ENCODE assay signal across 10 mouse cellular contexts in genomic region chr5:133453349-133454049, GRCm38 (mm10).
DNase-seq lines count a peak whose midpoint lies in the region; ATAC-seq lines count a peak whose summit lies in the region.
"Had no signal": no experiment of that assay in that cellular context is flagged by ENCODE, and none has a peak within 500 bp of the region (broad histone marks: within the 10 kb centered on the region; RNA-seq: fewer than 3 reads in every experiment).

No protein-coding gene starts in this region.

- H3K36me3 ChIP-seq in embryonic facial prominence, embryonic 14.5 days (ENCODE audit: control insufficient read depth, insufficient read depth, low read length) = no peaks in the 10 kb centered on the region
- no peaks in the 10 kb centered on the region for H3K36me3 ChIP-seq in embryonic facial prominence, embryonic 10.5 days (replicated peaks)

- no peak overlapping the region for H3K9ac ChIP-seq in embryonic facial prominence, embryonic 14.5 days (ENCODE audit: low read depth, low read length)

- H3K27ac ChIP-seq in embryonic facial prominence, embryonic 14.5 days (replicated peaks; ENCODE audit: low read depth, low read length) = no peak overlapping the region
- H3K27ac ChIP-seq in embryonic facial prominence, embryonic 10.5 days (replicated peaks) = no peak overlapping the region
- H3K27ac ChIP-seq: stomach, postnatal 0 days had no signal

- no peaks in the 10 kb centered on the region for H3K27me3 ChIP-seq in embryonic facial prominence, embryonic 14.5 days (replicated peaks; ENCODE audit: control insufficient read depth, insufficient read depth, low read length)
- H3K27me3 ChIP-seq in embryonic facial prominence, embryonic 10.5 days (replicated peaks; ENCODE audit: low read depth, poor library complexity, severe bottlenecking) = no peaks in the 10 kb centered on the region

- H3K4me2 ChIP-seq in embryonic facial prominence, embryonic 14.5 days (ENCODE audit: low read depth, low read length) = no peak overlapping the region

- H3K4me3 ChIP-seq in embryonic facial prominence, embryonic 14.5 days (ENCODE audit: low read depth, low read length) = no peak overlapping the region
- H3K4me3 ChIP-seq in embryonic facial prominence, embryonic 10.5 days = no peak overlapping the region
- H3K4me3 ChIP-seq: myocyte had no signal

- no peaks in the 10 kb centered on the region for H3K4me1 ChIP-seq in embryonic facial prominence, embryonic 14.5 days (ENCODE audit: control insufficient read depth, insufficient read depth, low read length)
- H3K4me1 ChIP-seq in embryonic facial prominence, embryonic 10.5 days = peaks cover 11% of the 10 kb centered on the region

- no peaks in the 10 kb centered on the region for H3K9me3 ChIP-seq in embryonic facial prominence, embryonic 14.5 days (ENCODE audit: control insufficient read depth, low read length)
- H3K9me3 ChIP-seq in embryonic facial prominence, embryonic 10.5 days = no peaks in the 10 kb centered on the region

- 49% methylated on average over 7 of the region's 7 CpGs for WGBS in embryonic facial prominence, embryonic 14.5 days
- 46% methylated on average over 7 of the region's 7 CpGs for WGBS in embryonic facial prominence, embryonic 10.5 days

- DNase-seq in embryonic facial prominence, embryonic 14.5 days (ENCODE audit: low spot score) = peak; percentile 24
- no peak for DNase-seq in embryonic facial prominence, embryonic 10.5 days (ENCODE audit: low spot score)
- DNase-seq in frontal cortex, adult 2 months (ENCODE audit: extremely low spot score in 1 of 2, low spot score in 1 of 2) = peak; percentile 9 to 63
- peak; percentile 20 to 41 for DNase-seq in left cerebral cortex, adult 18-20 months (ENCODE audit: low spot score in 2 of 2)
- DNase-seq in right cerebral cortex, adult 18-20 months = peak; percentile 53
- no peak for DNase-seq in adrenal gland, postnatal 14 days
- DNase-seq in lung, postnatal 4 days = no peak
- DNase-seq in lung, postnatal 14 days = no peak

- ATAC-seq in embryonic facial prominence, embryonic 14.5 days (ENCODE audit: low read depth) = no peak

Comparison
In these comparisons a context has a peak if more than half of its experiments do, and no peak if none do; other contexts are left out.
1. DNase-seq: peak in embryonic facial prominence, embryonic 14.5 days (single experiment), frontal cortex, adult 2 months (2 of 2), left cerebral cortex, adult 18-20 months (2 of 2) and right cerebral cortex, adult 18-20 months (single experiment); none in embryonic facial prominence, embryonic 10.5 days (single experiment), adrenal gland, postnatal 14 days (single experiment), lung, postnatal 4 days (0 of 2) and lung, postnatal 14 days (single experiment).